ENCODE assay signal across 14 mouse cellular contexts in the genomic region with DNA sequence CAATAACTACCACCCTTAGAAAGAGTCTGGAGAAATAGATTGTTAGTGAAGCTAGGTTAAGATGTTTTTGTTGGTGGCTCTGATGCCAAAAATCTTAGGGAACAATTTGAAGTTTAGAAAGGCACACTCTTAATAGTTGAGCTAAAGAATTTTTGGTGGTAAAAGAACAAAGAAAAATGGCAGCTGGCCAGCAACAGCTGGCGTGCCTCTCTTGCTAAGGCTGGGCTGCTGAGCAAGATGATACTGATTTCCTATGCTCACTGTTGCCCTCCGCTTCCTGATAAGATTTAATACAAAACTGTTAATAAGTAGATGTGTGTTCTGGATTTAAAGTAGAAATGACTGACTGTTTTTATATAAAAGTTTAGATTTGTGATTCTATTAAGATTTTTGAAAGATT. TPM values are rescaled to one million over a fixed set of nuclear protein-coding genes. Genes with fewer than 3 reads are reported as not detected.
"Had no signal": no experiment of that assay in that cellular context is flagged by ENCODE, and none has a peak within 500 bp of the region (broad histone marks: within the 10 kb centered on the region; RNA-seq: fewer than 3 reads in every experiment).

No protein-coding gene starts in this region.

- H3K9me3 ChIP-seq: limb, embryonic 15.5 days; liver, embryonic 12.5 days; midbrain, embryonic 12.5 days; neural tube, embryonic 13.5 days; stomach, embryonic 15.5 days had no signal

- H3K4me2 ChIP-seq: limb, embryonic 15.5 days; liver, embryonic 12.5 days; midbrain, embryonic 12.5 days; neural tube, embryonic 13.5 days; stomach, embryonic 15.5 days had no signal

- H3K9ac ChIP-seq: limb, embryonic 15.5 days; liver, embryonic 12.5 days; midbrain, embryonic 12.5 days; neural tube, embryonic 13.5 days; stomach, embryonic 15.5 days had no signal

- H3K4me1 ChIP-seq: limb, embryonic 15.5 days; midbrain, embryonic 12.5 days; neural tube, embryonic 13.5 days; stomach, embryonic 15.5 days had no signal

- ATAC-seq: hindbrain, postnatal 0 days; liver, embryonic 12.5 days; midbrain, embryonic 16.5 days had no signal

- H3K4me3 ChIP-seq: limb, embryonic 15.5 days; liver, embryonic 12.5 days; midbrain, embryonic 12.5 days; neural tube, embryonic 13.5 days; stomach, embryonic 15.5 days had no signal

- DNase-seq: kidney, adult 11 months; left cerebral cortex, postnatal 4 days; retina, postnatal 1 day; thymus, adult 2 months; thymus, postnatal 25 days had no signal

- H3K27ac ChIP-seq: hindbrain, postnatal 0 days; limb, embryonic 15.5 days; liver, embryonic 12.5 days; midbrain, embryonic 12.5 days; neural tube, embryonic 13.5 days; stomach, embryonic 15.5 days had no signal

- H3K27me3 ChIP-seq: limb, embryonic 15.5 days; liver, embryonic 12.5 days; midbrain, embryonic 12.5 days; neural tube, embryonic 13.5 days; stomach, embryonic 15.5 days had no signal

RNA-seq across cellular contexts. Expression of a gene that starts 13.6 kb away (rescaled TPM):
- total RNA-seq: hindbrain, postnatal 0 days; megakaryocyte-erythroid progenitor cell, adult 5-6 weeks had no signal
- polyA plus RNA-seq: liver, embryonic 12.5 days; testis, adult 2 months had no signal
